Mouse (Mus musculus): ENCODE results near the gene Upk3b. TPM values are rescaled to one million over a fixed set of nuclear protein-coding genes. Genes with fewer than 3 reads are reported as not detected.

Gene Upk3b
- total RNA-seq (2021), result not detected
- long read RNA-seq, experiment 1, result 0 reads
- long read RNA-seq, experiment 2, result 0 reads

DNA sequence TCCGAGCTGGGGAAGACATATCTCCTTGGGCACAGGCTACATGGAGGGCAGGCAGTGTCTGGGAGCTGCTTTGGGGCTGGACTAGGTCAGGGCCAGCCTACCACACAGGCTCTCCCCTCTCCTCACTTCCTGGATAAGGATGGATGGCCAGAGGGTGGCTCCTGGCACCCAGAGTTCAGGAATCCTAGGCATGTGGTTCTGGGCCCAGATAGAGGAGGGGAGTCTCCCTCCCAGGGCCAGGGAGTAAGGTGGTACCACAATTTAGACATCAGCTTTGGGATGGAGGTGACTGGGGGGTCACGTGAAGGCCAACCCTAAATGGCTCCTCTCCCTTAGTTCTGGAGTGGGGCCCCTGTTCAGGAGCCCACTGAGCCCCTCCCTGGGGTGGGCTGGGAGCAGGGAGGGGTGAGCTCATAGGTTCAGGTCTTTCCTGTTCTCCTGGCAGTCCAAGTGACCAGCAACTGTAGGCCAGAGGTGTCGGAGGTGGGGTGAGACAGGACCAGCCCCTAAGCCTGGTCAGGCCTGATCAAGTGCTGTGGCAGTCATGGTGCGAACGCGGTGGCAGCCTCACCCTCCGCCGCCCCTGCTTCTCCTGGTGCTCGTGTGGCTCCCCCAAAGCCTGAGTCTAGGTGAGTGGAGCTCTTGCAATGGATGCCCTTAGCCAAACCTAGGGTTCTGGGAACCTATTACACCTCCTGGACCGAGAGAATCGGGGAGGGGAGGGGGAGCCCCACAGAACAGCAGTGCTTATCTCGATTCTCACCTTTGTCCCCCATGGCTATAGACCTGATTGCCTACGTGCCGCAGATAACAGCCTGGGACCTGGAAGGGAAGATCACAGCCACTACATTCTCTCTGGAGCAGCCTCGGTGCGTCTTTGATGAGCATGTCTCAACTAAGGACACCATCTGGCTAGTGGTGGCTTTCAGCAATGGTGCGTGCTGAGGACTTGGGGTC lies at the start of gene Upk3b:
Gene Upk3b, plus strand, starts transcription at position 239 of the 957 bp plus-strand sequence.
- intact Hi-C loops (cut with DNase I), result no loop called here
- DNase-seq (ENCODE audit: low spot score in 2 of 2), result no peak

DNA sequence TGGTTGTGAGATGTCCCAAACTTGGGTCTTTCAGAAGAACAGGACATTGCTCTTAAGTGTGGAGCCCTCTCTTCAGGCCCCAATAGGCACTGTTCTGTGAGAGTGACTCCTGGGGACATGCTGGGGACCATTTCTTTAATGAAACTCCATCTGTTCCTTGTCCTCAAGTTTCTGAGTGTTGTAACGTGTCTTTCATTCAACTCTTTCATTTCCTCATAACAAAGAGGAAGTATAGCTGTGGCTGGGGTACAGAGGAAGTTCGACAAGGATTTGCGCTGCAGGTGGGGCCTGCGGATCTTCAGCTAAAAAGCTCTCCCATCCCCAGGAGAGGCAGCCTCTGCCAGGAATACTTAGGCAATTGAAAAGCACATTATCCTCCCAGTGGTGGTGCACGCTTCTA lies 47.7 kb upstream of the Upk3b start:
- no peak for DNase-seq (ENCODE audit: low spot score in 2 of 2)
- intact Hi-C loops (cut with DNase I), result no loop called here

DNA sequence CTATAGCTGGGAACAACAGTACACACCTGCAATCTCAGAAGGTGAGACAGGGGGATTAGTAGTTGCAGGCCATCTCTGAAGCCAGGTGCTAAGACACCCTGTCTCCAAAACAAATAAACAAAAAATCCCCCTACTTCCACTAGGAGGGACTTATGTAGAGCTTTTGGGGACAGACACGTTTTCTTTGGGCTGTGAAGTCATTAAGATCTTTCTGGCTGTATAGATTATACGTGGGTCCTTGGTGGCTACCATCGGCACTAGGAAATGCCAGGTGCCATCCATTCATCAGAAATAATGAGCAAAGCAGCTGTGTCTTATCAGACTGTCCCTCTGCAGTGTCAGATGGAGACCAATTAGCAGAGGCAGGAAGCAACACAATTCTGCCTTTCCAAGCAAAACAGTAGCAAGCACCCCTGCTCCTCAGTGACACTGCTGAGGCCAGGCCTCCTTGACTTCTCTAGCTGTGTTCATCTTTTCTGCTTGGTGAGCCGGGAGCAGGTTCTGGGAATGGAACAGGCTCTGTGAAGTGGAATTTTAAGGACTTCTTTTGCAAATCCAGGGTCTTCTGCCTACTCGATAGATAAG lies 44.8 kb upstream of the Upk3b start:
- intact Hi-C loops (cut with DNase I), result no loop called here
- no peak for DNase-seq (ENCODE audit: low spot score in 2 of 2)

DNA sequence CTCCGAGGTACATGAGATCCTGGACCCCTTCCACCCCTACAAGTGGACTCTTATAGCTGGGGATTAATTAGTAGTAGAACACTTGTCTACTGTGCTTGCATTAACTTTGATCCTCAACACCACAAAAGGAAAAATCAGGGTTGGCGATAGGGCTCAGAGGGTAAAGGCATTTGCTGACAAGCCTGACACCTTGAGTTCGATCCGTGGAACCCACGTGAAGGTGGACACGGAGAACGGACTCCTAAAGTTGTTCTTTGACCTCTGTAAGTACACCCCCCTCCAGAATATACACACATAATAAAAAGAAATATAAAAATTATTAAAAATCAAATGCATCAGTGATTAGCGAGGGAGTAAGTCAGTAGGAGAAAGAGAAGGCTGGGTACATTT lies 44.0 kb upstream of the Upk3b start:
- intact Hi-C loops (cut with DNase I), result no loop called here
- no peak for DNase-seq (ENCODE audit: low spot score in 2 of 2)

DNA sequence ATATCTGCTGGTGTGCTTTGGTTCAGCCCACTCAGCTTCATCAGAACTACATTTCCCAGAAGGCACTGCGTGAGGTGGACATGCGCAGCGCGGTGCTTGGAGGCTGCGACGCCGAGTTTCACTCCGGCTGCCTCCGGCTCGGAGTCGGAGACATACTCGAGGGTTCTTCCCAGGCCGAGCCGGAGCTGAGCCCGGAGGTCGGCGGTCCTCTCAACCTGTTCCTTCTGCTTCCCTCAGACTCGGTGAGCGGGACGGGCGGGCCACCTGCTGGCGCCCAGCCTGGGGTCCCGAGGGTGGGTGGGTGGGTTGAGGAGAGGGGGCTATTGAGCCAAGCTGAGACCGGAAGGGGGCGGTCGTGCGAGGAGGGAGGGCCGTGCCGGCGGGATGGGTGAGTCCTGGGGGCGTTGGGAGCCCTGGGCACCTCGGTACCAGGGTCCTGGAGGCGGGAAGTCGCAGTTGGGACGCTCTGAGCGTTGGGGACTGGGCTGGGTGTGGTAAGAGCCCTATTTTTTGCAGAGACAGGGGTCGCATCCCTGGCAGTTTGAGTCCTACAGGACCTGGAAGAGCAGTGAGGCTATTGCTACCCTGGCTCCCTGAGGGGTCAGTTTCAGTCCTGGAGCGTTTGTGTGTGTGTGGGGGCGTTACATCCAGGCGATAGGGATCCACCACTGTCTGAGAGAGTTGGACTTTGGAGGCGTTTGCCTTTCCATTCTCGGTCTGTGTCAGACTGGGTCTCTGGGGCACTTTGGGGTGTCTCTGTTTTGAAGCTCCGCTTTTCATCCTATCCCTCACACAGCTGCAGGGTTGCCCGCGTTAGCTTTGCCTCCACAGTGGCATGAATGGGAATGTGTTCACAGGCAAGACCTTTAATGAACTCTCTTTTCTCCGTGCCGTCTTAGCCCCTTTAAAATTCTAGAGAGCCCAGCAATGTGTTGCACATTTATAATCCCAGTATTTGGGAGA lies 43.3 kb upstream of the Upk3b start, which contains the start of gene Dtx2:
Gene Dtx2, plus strand, starts transcription at position 76 of the 963 bp plus-strand sequence.
- peak; percentile 92 to 95 for DNase-seq (ENCODE audit: low spot score in 2 of 2)
- intact Hi-C loops (cut with DNase I), result no loop called here

- intact Hi-C loops (cut with DNase I), result no loop called here
- DNase-seq (ENCODE audit: low spot score in 2 of 2), result no peak
These were observed 42.1 kb upstream of the Upk3b start for GRCm38 (mm10) chr5:135996162-135996561.

GRCm38 (mm10) chr5:136001222-136001621 lies 37.1 kb upstream of the Upk3b start:
- intact Hi-C loops (cut with DNase I), result no loop called here
- no peak for DNase-seq (ENCODE audit: low spot score in 2 of 2)

DNA sequence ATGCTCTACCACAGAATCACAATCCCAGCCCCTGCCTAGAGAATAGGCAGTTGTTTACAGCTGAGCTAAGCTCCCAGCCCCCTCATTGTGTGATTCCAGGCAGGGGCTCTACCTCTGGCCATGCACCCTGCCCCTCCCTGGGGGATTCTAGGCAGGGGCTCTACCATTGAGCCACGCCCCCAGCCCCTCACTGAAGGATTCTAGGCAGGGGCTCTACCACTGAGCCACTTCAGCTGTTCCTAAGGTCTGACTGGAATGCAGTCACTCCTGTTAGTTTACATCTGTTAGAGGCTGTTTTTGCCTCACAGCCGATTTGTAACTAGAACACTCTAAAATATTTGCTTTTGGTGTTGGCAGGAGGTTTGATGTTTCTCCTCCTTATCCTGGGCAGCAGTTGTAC lies 36.0 kb upstream of the Upk3b start:
- no peak for DNase-seq (ENCODE audit: low spot score in 2 of 2)
- intact Hi-C loops (cut with DNase I), result no loop called here

DNA sequence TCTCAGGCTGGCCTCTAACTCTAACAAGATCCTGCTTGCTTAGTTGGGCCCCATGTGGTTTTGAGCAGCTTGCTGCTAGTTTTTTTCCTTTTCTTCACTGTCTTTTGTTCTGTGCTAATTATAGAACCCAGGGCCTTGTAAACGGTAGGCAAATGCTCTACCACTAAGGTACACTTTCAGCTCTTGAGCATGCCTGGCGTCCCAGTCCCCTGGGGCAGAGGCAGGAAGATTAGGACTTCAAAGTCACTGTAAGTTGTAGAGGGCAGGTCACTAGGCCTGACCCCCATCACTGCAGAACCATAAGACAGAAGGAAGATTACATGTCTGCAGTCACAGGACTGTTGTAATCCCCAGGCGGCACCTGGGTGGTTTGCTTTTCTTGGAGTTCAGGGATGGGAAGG lies 35.5 kb upstream of the Upk3b start:
- intact Hi-C loops (cut with DNase I), result no loop called here
- no peak for DNase-seq (ENCODE audit: low spot score in 2 of 2)

DNA sequence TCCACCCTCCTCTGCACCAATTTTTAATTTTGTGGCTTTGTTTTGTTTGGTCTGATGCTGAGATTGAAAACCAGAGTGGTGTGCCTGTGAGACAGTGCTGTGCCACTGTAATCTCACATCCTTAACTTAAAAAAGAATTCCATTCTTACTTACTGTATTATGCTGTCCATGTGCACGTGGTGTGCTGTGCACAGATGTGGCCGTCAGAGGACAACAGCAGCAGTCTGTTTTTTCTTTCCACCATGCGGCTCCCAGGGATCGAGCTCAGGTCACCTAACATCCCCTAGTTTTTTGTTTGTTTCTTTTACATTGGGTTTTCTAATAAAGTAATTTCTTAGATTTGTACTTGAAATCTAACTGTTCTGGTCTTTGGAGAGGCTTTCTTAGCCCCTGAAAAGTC lies 33.8 kb upstream of the Upk3b start:
- no peak for DNase-seq (ENCODE audit: low spot score in 2 of 2)
- intact Hi-C loops (cut with DNase I), result no loop called here

GRCm38 (mm10) chr5:136007745-136008144 lies 30.6 kb upstream of the Upk3b start:
- intact Hi-C loops (cut with DNase I), result no loop called here
- no peak for DNase-seq (ENCODE audit: low spot score in 2 of 2)

DNA sequence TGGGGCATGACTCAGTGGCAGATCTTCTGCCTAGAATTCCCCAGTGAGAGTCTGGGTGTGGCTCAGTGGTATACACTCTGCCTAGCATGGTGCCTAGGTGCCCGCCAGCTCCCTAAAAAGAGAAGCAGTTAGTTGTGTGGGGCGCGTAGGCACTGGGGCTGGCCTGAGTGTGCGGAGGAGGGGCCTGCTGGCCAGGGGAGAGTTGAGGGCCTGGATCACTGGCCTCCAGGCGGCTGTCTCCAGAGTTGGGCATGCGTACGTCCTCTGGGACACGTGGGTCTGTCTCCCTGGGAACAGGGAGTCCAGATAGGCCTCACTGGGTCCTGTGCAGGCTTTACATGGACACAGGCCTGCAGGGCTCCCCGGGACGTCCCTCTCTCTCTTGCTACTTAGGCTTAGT lies 23.4 kb upstream of the Upk3b start:
- intact Hi-C loops (cut with DNase I), result no loop called here
- DNase-seq (ENCODE audit: low spot score in 2 of 2), result no peak

DNA sequence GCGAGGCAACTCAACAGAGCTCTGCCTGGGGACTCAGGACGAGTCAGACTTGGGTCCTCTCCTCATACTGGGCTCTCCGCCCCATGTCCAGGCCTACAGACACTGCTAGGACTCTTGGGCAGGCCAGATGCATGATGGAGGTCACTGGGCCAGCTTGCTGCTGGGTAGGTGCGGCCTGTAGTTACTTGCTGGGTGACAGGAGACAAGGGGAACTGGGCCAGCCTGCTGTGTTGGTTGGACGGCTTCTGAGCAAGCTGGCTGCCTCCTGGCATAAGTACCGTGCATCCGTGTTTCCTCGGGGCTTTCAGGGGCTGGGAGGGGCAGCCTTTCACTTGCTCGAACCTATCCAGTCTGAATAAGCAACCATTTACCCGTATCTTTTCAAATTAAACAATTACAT lies 22.7 kb upstream of the Upk3b start:
- intact Hi-C loops (cut with DNase I), result no loop called here
- no peak for DNase-seq (ENCODE audit: low spot score in 2 of 2)

DNA sequence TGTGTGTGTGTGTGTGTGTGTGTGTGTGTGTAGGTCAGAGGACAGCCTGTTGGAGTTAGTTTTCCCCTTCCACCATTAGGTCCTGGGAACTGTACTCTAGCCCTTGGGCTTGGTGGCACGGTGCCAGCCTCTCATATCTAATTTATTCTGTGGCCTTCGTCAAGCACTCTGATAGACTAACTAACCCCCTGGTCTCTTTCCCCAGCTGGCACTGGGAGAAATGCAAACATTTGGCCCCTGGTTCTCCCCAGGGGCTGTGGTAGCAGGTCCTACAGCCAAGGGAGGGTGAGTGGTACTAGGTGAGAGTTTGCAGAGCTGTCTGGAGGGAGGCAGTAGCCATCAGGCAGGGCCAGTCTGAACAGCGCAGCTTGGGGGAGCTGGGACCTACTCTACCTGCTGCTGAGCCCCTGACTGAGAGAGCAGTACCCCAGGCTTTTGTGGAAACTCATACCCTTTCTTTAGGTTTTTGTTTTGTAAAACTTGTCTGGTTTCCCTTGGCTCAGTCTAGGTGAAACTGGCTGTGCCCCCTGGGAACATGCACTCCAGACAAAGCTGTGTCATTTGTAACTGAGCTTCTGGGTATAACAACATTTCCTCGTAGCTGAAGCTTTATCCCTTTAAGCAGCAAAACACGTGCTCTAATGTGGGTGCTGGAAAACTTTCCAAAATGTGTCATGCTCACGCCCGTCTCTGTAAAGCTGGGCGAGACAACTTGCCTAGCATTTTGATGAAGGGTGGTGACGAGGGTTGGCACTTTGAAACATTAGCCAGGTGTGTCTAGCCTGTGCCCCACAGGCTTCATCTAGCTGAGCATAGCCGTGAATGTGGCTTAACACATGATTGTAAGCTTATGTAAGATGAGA lies 22.1 kb upstream of the Upk3b start:
- intact Hi-C loops (cut with DNase I), result no loop called here
- no peak for DNase-seq (ENCODE audit: low spot score in 2 of 2)

DNA sequence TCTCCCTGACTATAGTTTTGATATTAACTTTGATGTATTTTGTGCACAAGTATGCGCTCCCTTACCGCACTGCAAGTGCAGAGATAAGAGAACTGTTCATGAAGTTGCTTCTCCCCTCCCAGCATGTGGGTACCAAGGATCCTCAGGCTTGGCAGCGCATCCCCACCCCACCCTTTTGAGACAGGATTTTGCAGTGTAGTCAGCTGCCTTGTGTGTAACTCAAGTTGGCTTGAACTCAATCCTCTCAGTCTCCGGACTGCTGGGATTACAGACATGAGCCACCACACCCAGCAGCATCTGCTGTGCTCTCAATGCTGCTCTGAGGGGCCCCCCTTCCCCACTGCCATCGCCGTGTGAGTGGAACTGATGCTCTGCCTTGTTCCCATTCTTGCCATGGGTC lies 21.0 kb upstream of the Upk3b start:
- DNase-seq (ENCODE audit: low spot score in 2 of 2), result no peak
- intact Hi-C loops (cut with DNase I), result no loop called here

DNA sequence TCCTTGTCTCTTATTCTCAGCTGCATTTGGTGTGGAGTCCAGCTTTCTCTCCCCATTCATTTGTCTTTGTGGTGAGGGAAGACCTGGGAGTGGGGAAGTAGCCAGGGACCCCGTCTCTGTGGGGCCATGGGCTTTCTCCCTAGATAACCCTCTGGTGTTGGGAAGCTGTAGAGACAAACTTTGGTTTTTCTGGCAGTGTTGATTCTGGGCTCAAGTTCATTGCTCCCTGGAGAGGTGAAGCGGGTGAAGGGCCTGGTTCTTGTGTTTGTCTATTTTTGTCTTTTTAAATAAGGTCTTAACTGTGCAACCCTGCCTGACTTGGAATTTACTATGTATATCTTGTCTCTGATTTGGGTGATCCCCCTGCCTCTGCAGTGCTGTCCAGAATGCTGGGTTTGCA lies 19.6 kb upstream of the Upk3b start:
- no peak for DNase-seq (ENCODE audit: low spot score in 2 of 2)

DNA sequence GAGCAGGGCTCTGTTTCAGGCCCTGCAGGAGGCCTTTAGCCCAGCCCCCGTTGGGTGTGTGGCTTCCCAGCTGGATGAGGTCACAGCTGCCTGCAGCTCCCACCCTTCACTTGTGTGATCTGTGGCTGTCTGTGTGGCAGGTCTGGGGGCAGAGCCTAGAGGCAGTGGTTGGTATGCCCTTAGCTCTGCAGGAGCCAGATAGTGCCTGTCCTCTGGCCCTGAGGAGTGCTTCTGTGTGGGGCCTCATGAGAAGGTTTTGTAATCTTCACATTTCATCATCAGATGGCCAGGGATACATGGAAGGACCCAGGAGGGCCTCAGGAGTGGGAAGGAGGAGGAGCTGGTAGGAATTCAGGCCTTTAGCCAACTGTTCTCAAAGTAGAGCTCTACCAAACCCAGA lies 18.4 kb upstream of the Upk3b start:
- intact Hi-C loops (cut with DNase I), result no loop called here
- DNase-seq (ENCODE audit: low spot score in 2 of 2), result no peak

More for the DNA sequence above, 19.6 kb upstream of the Upk3b start:
- intact Hi-C loops (cut with DNase I), result no loop called here

DNA sequence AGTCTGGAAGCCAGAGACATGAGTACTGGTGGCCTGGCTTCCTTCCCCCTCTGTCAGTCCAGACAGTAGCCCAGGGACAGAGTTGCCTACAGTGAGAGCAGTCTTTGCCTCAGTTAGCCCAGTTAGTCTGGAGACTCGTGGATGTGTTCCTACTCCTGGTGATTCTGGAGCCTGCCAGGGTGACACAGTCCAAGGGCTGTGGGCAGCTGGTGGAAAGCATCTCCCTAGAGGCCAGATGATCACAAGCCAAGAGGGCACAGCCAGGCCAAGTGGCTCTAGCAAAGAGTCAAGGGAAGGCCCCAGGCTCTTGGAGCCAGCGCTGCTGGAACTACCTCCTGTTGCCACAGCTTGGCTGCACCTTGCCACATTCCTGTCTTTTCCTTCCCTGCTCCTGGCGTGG lies 12.6 kb upstream of the Upk3b start:
- intact Hi-C loops (cut with DNase I), result no loop called here
- DNase-seq (ENCODE audit: low spot score in 2 of 2), result peak in 1 of 2 experiments; percentile 12

DNA sequence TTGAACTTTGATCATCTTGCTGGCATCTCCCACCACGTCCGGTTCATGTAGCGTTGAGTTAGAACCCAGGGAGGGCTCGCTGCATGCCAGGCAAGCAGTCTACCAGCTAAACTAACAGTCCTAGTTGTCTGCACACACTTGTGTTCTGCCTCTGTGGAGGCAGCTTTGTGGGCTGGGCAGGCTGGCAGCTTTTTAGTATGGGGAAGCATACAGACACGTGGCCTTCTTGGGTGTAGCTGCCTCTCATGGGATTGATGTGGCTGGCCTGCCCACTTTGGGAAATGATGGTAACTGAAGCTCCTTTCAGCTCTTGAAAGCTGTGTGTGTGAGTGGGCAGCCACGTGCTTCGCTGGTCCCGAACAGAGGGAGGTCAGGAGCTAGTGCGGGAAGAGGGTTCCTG lies 11.4 kb upstream of the Upk3b start:
- intact Hi-C loops (cut with DNase I), result no loop called here
- no peak for DNase-seq (ENCODE audit: low spot score in 2 of 2)
